Mouse (Mus musculus): ENCODE results near the gene Nxf7. TPM values are rescaled to one million over a fixed set of nuclear protein-coding genes. Genes with fewer than 3 reads are reported as not detected.
"Not testable (repeated sequence)": the region's sequence is repeated elsewhere in the genome, so short reads cannot be mapped to it uniquely, and the experiment has no call there.

Gene Nxf7
- polyA plus RNA-seq, 1 experiment from 2014 or later: not detected

DNA sequence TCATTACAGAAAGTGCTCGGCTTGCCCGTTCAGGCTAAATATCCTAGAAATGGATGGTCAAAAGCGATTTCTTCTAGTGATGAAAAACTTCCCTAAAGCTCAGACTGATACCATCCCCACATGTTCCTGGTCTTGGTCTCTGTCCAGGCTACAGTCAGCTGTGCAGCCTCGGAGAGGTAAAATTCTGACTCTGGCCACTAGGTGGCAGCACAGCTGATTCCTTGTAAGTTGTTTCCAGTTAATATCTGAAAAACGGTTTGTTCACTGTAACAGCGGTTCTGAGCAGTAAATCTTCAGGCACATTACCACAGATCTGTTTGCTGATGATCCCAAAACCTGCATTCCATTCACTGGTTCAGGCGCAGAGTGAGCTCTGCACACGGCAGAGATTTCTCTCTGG, 38.9 kb downstream of the Nxf7 start:
- H3K27me3 ChIP-seq; H3K27ac ChIP-seq; H3K9ac ChIP-seq; H3K9me3 ChIP-seq; H3K36me3 ChIP-seq (replicated peaks); ATAC-seq (ENCODE audit: low FRiP score); H3K4me1 ChIP-seq; H3K4me2 ChIP-seq; H3K4me3 ChIP-seq (replicated peaks): not testable (repeated sequence)
- whole genome bisulfite sequencing: 34% methylated on average over 8 of the region's 8 CpGs

Other genes starting within 250 kb of the Nxf7 start
- not detected in 2 replicates for gene Gm5128, start 225.5 kb downstream of the Nxf7 start, polyA plus RNA-seq (2016; fragmentation: Nextera tagmentation; extraction: Ambion mirVana)
- gene Gm7903, start 164.9 kb downstream of the Nxf7 start, polyA plus RNA-seq (2016; fragmentation: Nextera tagmentation; extraction: Ambion mirVana): not detected in 2 replicates
- not detected in 2 replicates for gene AV320801, start 104.2 kb downstream of the Nxf7 start, polyA plus RNA-seq (2016; fragmentation: Nextera tagmentation; extraction: Ambion mirVana)
- gene Prame, start 28.9 kb upstream of the Nxf7 start, polyA plus RNA-seq (2016; fragmentation: Nextera tagmentation; extraction: Ambion mirVana): not detected in 2 replicates
- not detected in 2 replicates for gene Tcp11x2, start 95.0 kb upstream of the Nxf7 start, polyA plus RNA-seq (2016; fragmentation: Nextera tagmentation; extraction: Ambion mirVana)
- not detected in 2 replicates for gene Tmsb15a, start 126.5 kb upstream of the Nxf7 start, polyA plus RNA-seq (2016; fragmentation: Nextera tagmentation; extraction: Ambion mirVana)
- gene Armcx5, start 144.0 kb upstream of the Nxf7 start, polyA plus RNA-seq (2016; fragmentation: Nextera tagmentation; extraction: Ambion mirVana): 11.8 and 12.9 TPM in 2 replicates
- 109 and 115 TPM in 2 replicates for gene Gprasp1, start 144.0 kb upstream of the Nxf7 start, polyA plus RNA-seq (2016; fragmentation: Nextera tagmentation; extraction: Ambion mirVana)
- gene Bhlhb9, start 198.8 kb upstream of the Nxf7 start, polyA plus RNA-seq (2016; fragmentation: Nextera tagmentation; extraction: Ambion mirVana): 90.2 and 92.3 TPM in 2 replicates
- gene Gprasp2, start 240.3 kb upstream of the Nxf7 start, polyA plus RNA-seq (2016; fragmentation: Nextera tagmentation; extraction: Ambion mirVana): 79.9 and 84.6 TPM in 2 replicates